Mouse (Mus musculus): Measurements from ENCODE around the gene Slc35e2.
"Not testable (repeated sequence)": the region's sequence is repeated elsewhere in the genome, so short reads cannot be mapped to it uniquely, and the experiment has no call there.

The Slc35e2 gene

DNA sequence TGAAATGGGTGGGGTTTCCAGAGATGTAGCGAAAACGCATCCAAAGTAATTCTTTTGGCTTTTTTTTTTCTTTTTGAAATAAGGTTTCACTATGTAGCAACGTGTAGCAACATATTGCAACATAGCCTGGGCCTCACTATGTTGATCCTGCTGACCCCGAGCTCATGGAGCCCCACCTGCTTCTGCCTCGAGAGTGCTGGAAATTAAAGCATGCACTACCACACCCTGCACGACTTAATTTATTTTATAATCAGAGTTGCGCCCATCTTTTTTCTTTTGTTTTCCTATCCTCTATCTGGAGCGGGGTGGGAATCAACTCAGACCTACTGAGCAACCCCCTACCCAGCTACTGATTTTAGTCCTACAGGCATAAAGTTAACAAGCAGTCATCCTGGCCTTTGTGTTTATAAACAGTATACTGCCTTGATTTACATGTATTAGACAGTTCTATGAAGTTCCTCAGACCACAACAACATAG is 68.4 kb downstream of the Slc35e2 start:
- no peak for DNase-seq (ENCODE audit: low read depth, low spot score)

DNA sequence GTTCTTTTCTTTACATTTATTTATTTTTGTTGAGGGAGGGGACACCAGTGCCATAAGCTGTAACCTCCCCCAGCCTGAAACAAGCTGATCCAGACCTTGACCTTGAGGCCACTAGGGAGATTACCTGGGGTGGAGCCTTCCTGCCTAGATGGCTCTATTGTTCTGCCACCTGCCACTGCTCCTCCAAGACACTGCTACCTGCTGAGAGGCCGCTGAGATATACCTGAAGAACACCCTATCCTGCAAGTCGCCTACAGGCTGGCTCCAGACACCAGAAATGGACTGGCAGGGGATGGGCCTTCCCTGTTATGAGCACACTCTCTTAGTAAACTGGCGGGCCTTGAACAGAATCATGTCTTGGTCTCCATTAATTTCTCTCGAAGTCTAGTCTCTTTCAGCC is 69.0 kb downstream of the Slc35e2 start:
- not testable (repeated sequence) for DNase-seq (ENCODE audit: low read depth, low spot score)

DNA sequence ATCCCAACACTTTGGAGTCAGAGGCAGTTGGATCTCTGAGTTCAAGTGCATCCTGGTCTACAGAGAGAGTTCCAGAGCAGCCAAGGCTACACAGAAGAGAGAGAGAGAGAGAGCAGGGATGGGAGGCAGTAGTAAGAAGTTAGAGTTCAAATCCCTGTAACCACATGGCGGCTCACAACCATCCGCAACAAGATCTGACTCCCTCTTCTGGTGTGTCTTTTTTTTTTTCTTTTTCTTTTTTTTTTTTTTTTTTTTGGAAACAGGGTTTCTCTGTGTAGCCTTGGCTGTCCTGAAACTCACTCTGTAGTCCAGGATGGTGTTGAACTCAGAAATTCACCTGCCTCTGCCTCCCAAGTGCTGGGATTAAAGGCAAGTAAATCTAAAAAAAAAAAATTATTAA is 70.9 kb downstream of the Slc35e2 start:
- no peak for DNase-seq (ENCODE audit: low read depth, low spot score)
